Mouse (Mus musculus) kidney, postnatal 0 days (tissue): Measurements from ENCODE around the gene Mecom. TPM values are rescaled to one million over a fixed set of nuclear protein-coding genes. Genes with fewer than 3 reads are reported as not detected.

Source experiments
- ATAC-seq: fragments of 200-750 bp; cut with Nextera tagmentation; replicated peaks from 2 replicates; pipeline ENCODE4 v1.8.0; 2017; ENCODE audit warnings: low read depth, moderate number of reproducible peaks, moderate TSS enrichment, moderate library complexity; ENCODE audit not compliant: low FRiP score
- DNase-seq: peaks from one replicate; pipeline ENCODE4 v3.0.0-alpha.2; 2016; ENCODE audit warnings: low spot score
- H3K27ac ChIP-seq: fragments of 300-500 bp; sonication (generic); 2 replicates; pipeline ENCODE4 v1.5.1; 2014; ENCODE audit warnings: mild to moderate bottlenecking
- H3K27me3 ChIP-seq: fragments of 300-500 bp; sonication (generic); 2 replicates; pipeline ENCODE4 v1.6.1; 2014; ENCODE audit warnings: low read length, mixed read lengths; ENCODE audit not compliant: insufficient read depth
- H3K36me3 ChIP-seq: fragments of 300-500 bp; sonication (generic); 2 replicates; pipeline ENCODE4 v1.6.1; 2014; ENCODE audit warnings: low read length, mixed read lengths; ENCODE audit not compliant: insufficient read depth
- H3K4me1 ChIP-seq: fragments of 300-500 bp; sonication (generic); replicated peaks from 2 replicates; pipeline ENCODE4 v1.6.1; 2014; ENCODE audit warnings: antibody characterized with exemption, low read length, mixed read lengths; ENCODE audit not compliant: insufficient read depth
- H3K4me2 ChIP-seq: fragments of 300-500 bp; sonication (generic); 2 replicates; pipeline ENCODE4 v1.6.1; 2014; ENCODE audit warnings: mild to moderate bottlenecking, low read length, moderate library complexity, mixed read lengths
- H3K4me3 ChIP-seq: fragments of 300-500 bp; sonication (generic); replicated peaks from 2 replicates; pipeline ENCODE4 v1.5.1; 2014; ENCODE audit warnings: low read depth, low read length
- H3K9ac ChIP-seq: fragments of 300-500 bp; sonication (generic); 2 replicates; pipeline ENCODE4 v1.6.1; 2014; ENCODE audit warnings: low read depth, low read length
- H3K9me3 ChIP-seq: fragments of 300-500 bp; sonication (generic); replicated peaks from 2 replicates; pipeline ENCODE4 v1.6.1; 2016; ENCODE audit warnings: low read length, inconsistent platforms, mixed read lengths
- CTCF ChIP-seq: IDR thresholded peaks from 2 replicates; pipeline ENCODE4 v1.5.1; 2016; ENCODE audit warnings: antibody characterized with exemption, low read depth, mild to moderate bottlenecking, moderate library complexity
- WGBS: fragments of 180-500 bp; shearing (Covaris S2); extraction: QIAGEN DNeasy Blood & Tissue Kit; methylation state at CpG from one replicate; pipeline ENCODE4 v1.1.7; 2014; 5-methylcytosine and 5-hydroxymethylcytosine counted together
- polyA plus RNA-seq: library from polyadenylated mRNA; unstranded; fragments of >200 nt; fragmentation: Nextera tagmentation; extraction: Ambion mirVana; gene quantifications from 2 replicates; pipeline ENCODE4 v1.2.1, GENCODE M21; 2015

The Mecom gene
- polyA plus RNA-seq, 1 experiment from 2014 or later, result 54.7 TPM

- DNase-seq (peak; percentile 31), ATAC-seq (no peak)
- no peak for TF ChIP-seq CTCF
- Histone ChIP-seq H3K36me3 (no peaks in the 10 kb centered on the region), H3K9ac (no peak overlapping the region), H3K4me1 (0 out of 2 replicates have a peak, but pooled peaks cover 3% of the 10 kb centered on the region), H3K4me3 (no peak overlapping the region), H3K9me3 (no peaks in the 10 kb centered on the region), H3K27me3 (no peaks in the 10 kb centered on the region), H3K4me2 (no peak overlapping the region), H3K27ac (no peak overlapping the region)
- 31% methylated on average over 4 of the region's 4 CpGs for WGBS
Measured at GRCm38 (mm10) chr3:30392218-30392617, 155.6 kb downstream of the Mecom start.

- Histone ChIP-seq H3K9me3 (no peaks in the 10 kb centered on the region), H3K36me3 (no peaks in the 10 kb centered on the region), H3K27me3 (no peaks in the 10 kb centered on the region), H3K4me3 (no peak overlapping the region), H3K9ac (no peak overlapping the region), H3K4me2 (no peak overlapping the region), H3K4me1 (0 out of 2 replicates have a peak, but pooled peaks cover 3% of the 10 kb centered on the region), H3K27ac (no peak overlapping the region)
- TF ChIP-seq CTCF, result no peak
- DNase-seq (no peak), ATAC-seq (no peak)
- WGBS, result 91% methylated on average over 5 of the region's 5 CpGs
Measured at GRCm38 (mm10) chr3:30390346-30390745, 157.5 kb downstream of the Mecom start.

- no peaks in the 10 kb centered on the region for H3K36me3 ChIP-seq
- H3K4me3 ChIP-seq, result no peak overlapping the region
- peak overlapping the region; percentile 16; the same call in 1 of the 2 replicates for H3K4me2 ChIP-seq
- H3K9me3 ChIP-seq, result no peaks in the 10 kb centered on the region
- H3K9ac ChIP-seq, result no peak overlapping the region
- no peak overlapping the region for H3K27ac ChIP-seq
- no peaks in the 10 kb centered on the region for H3K27me3 ChIP-seq
- no peak for TF ChIP-seq CTCF
- 29% methylated on average over 4 of the region's 4 CpGs for WGBS
- DNase-seq (peak; percentile 71), ATAC-seq (no peak)
- H3K4me1 ChIP-seq, result no peaks in the 10 kb centered on the region
Measured at GRCm38 (mm10) chr3:30380273-30380672, 167.5 kb downstream of the Mecom start.

GRCm38 (mm10) chr3:30379301-30379700 is 168.5 kb downstream of the Mecom start:
- Histone ChIP-seq H3K4me3 (no peak overlapping the region), H3K4me2 (no peak overlapping the region), H3K27ac (no peak overlapping the region), H3K36me3 (no peaks in the 10 kb centered on the region), H3K27me3 (no peaks in the 10 kb centered on the region), H3K9me3 (no peaks in the 10 kb centered on the region), H3K4me1 (no peaks in the 10 kb centered on the region), H3K9ac (no peak overlapping the region)
- ATAC-seq (no peak), DNase-seq (peak; percentile 20)
- TF ChIP-seq CTCF, result no peak
- 40% methylated on average over 6 of the region's 6 CpGs for WGBS

- no peak for TF ChIP-seq CTCF
- Histone ChIP-seq H3K9me3 (no peaks in the 10 kb centered on the region), H3K4me1 (no peaks in the 10 kb centered on the region), H3K4me2 (peak overlapping the region; percentile 24), H3K27me3 (no peaks in the 10 kb centered on the region), H3K9ac (no peak overlapping the region), H3K36me3 (no peaks in the 10 kb centered on the region), H3K27ac (no peak overlapping the region), H3K4me3 (no peak overlapping the region)
- no peak for ATAC-seq
- no peak for DNase-seq
- WGBS, result 49% methylated on average over 7 of the region's 7 CpGs
Measured at GRCm38 (mm10) chr3:30371472-30371871, 176.3 kb downstream of the Mecom start.

GRCm38 (mm10) chr3:30370860-30371455 is 176.8 kb downstream of the Mecom start:
- DNase-seq, result no peak
- no peaks in the 10 kb centered on the region for H3K9me3 ChIP-seq
- peak overlapping the region; percentile 24 for H3K4me2 ChIP-seq
- ATAC-seq, result no peak
- TF ChIP-seq CTCF, result no peak
- H3K4me3 ChIP-seq, result no peak overlapping the region
- no peak overlapping the region for H3K9ac ChIP-seq
- 58% methylated on average over 16 of the region's 16 CpGs for WGBS
- H3K4me1 ChIP-seq, result no peaks in the 10 kb centered on the region
- no peak overlapping the region for H3K27ac ChIP-seq
- H3K27me3 ChIP-seq, result no peaks in the 10 kb centered on the region
- no peaks in the 10 kb centered on the region for H3K36me3 ChIP-seq

- no peak overlapping the region for H3K4me2 ChIP-seq
- H3K9ac ChIP-seq, result no peak overlapping the region
- no peaks in the 10 kb centered on the region for H3K27me3 ChIP-seq
- no peak for ATAC-seq
- no peaks in the 10 kb centered on the region for H3K4me1 ChIP-seq
- 90% methylated on average over 7 of the region's 7 CpGs for WGBS
- DNase-seq, result no peak
- H3K27ac ChIP-seq, result no peak overlapping the region
- no peak overlapping the region for H3K4me3 ChIP-seq
- H3K9me3 ChIP-seq, result no peaks in the 10 kb centered on the region
- H3K36me3 ChIP-seq, result no peaks in the 10 kb centered on the region
- no peak for TF ChIP-seq CTCF
Measured at GRCm38 (mm10) chr3:30366621-30367020, 181.2 kb downstream of the Mecom start.
